Mouse (Mus musculus) erythroblast, adult 5-6 weeks (primary cell): ENCODE measurements at regions not wholly inside any gene's neighbourhood (a gene's known extent, or its start where the extent isn't known, plus 50 kb on each side); places are given as distances from the start of the nearest gene placed in this dataset.
A peak's percentile ranks its signal among the peaks of the same experiment; 100 is the strongest.
"Not testable (repeated sequence)": the region's sequence is repeated elsewhere in the genome, so short reads cannot be mapped to it uniquely, and the experiment has no call there.

Experiments
- ATAC-seq: replicated peaks from 2 replicates; pipeline ENCODE4 v1.8.0; 2016; ENCODE audit warnings: moderate number of reproducible peaks, mild to moderate bottlenecking, moderate TSS enrichment, inconsistent platforms; ENCODE audit not compliant: poor library complexity, low FRiP score, severe bottlenecking

- not testable (repeated sequence) for ATAC-seq
Observed at GRCm38 (mm10) chrX:19341231-19342007, 139.7 kb downstream of the Tex13c3 start.

- ATAC-seq = no peak
Observed at GRCm38 (mm10) chrX:19313286-19313685, 167.8 kb downstream of the Tex13c3 start.

- no peak for ATAC-seq
Observed at GRCm38 (mm10) chrX:19311809-19312559, 169.1 kb downstream of the Tex13c3 start.

- no peak for ATAC-seq
Observed at GRCm38 (mm10) chrX:19311377-19311776, 169.7 kb downstream of the Tex13c3 start.

GRCm38 (mm10) chrX:19288171-19288570 lies 192.9 kb downstream of the Tex13c3 start:
- no peak for ATAC-seq

GRCm38 (mm10) chrX:19286431-19286830 lies 194.7 kb downstream of the Tex13c3 start:
- ATAC-seq = no peak

- no peak for ATAC-seq
Observed at GRCm38 (mm10) chrX:19285773-19286172, 195.3 kb downstream of the Tex13c3 start.

GRCm38 (mm10) chrX:19283078-19283477 lies 198.0 kb downstream of the Tex13c3 start:
- ATAC-seq = no peak

- ATAC-seq = no peak
Observed at GRCm38 (mm10) chrX:19264237-19264636, 216.9 kb downstream of the Tex13c3 start.

GRCm38 (mm10) chrX:19246777-19247619 lies 234.1 kb downstream of the Tex13c3 start:
- ATAC-seq = peak; percentile 52; the same call in 1 of the 2 replicates

- peak; percentile 87 for ATAC-seq
Observed at GRCm38 (mm10) chrX:19237738-19238261, 243.3 kb downstream of the Tex13c3 start.

GRCm38 (mm10) chrX:19237048-19237737 lies 243.9 kb downstream of the Tex13c3 start:
- ATAC-seq = peak; percentile 66

- ATAC-seq = no peak
Observed at GRCm38 (mm10) chrX:19235449-19235848, 245.7 kb downstream of the Tex13c3 start.

GRCm38 (mm10) chrX:19231823-19232222 lies 249.3 kb downstream of the Tex13c3 start:
- ATAC-seq = no peak

GRCm38 (mm10) chrX:19223336-19223735 lies 257.8 kb downstream of the Tex13c3 start:
- no peak for ATAC-seq

GRCm38 (mm10) chrX:19220785-19221496 lies 260.2 kb downstream of the Tex13c3 start:
- no peak for ATAC-seq

- ATAC-seq = peak; percentile 64
Observed at GRCm38 (mm10) chrX:19219727-19220126, 261.4 kb downstream of the Tex13c3 start.

GRCm38 (mm10) chrX:19219301-19219700 lies 261.8 kb downstream of the Tex13c3 start:
- no peak for ATAC-seq

GRCm38 (mm10) chrX:19206420-19206819 lies 274.7 kb downstream of the Tex13c3 start:
- no peak for ATAC-seq
